Mouse (Mus musculus) heart, embryonic 10.5 days (tissue): ENCODE results near the gene Ptbp2. TPM values are rescaled to one million over a fixed set of nuclear protein-coding genes. Genes with fewer than 3 reads are reported as not detected.

Experiments
- DNase-seq: peaks from one replicate; pipeline ENCODE4 v3.0.0-alpha.2; 2017; ENCODE audit warnings: low spot score
- H3K27ac ChIP-seq: fragments of 300-500 bp; sonication (generic); 2 replicates; pipeline ENCODE4 v1.5.1; 2016; ENCODE audit warnings: mild to moderate bottlenecking
- H3K27me3 ChIP-seq: fragments of 300-500 bp; sonication (generic); 2 replicates; pipeline ENCODE4 v1.6.1; 2016; ENCODE audit warnings: mild to moderate bottlenecking; ENCODE audit not compliant: poor library complexity, insufficient read depth, severe bottlenecking
- H3K36me3 ChIP-seq: fragments of 300-500 bp; sonication (generic); 2 replicates; pipeline ENCODE4 v1.6.1; 2016; ENCODE audit warnings: mild to moderate bottlenecking, moderate library complexity
- H3K4me1 ChIP-seq: fragments of 300-500 bp; sonication (generic); 2 replicates; pipeline ENCODE4 v1.6.1; 2016; ENCODE audit warnings: mild to moderate bottlenecking
- H3K4me3 ChIP-seq: fragments of 300-500 bp; sonication (generic); 2 replicates; pipeline ENCODE4 v1.5.1; 2016; ENCODE audit warnings: mild to moderate bottlenecking, moderate library complexity
- H3K9me3 ChIP-seq: fragments of 300-500 bp; sonication (generic); 2 replicates; pipeline ENCODE4 v1.6.1; 2016; ENCODE audit warnings: mild to moderate bottlenecking, moderate library complexity
- WGBS: fragments of 180-500 bp; shearing (Covaris S2); methylation state at CpG from one replicate; pipeline ENCODE4 v1.1.7; 2016; 5-methylcytosine and 5-hydroxymethylcytosine counted together
- polyA plus RNA-seq: library from polyadenylated mRNA; unstranded; fragments of >200 nt; fragmentation: Nextera tagmentation; extraction: Ambion mirVana; gene quantifications from 2 replicates; pipeline ENCODE4 v1.2.1, GENCODE M21; 2016

Ptbp2 gene
- polyA plus RNA-seq, 1 experiment from 2014 or later: 83.2 TPM

GRCm38 (mm10) chr3:119761732-119762131 is 22.5 kb downstream of the Ptbp2 start:
- no peak overlapping the region for H3K4me3 ChIP-seq
- H3K4me1 ChIP-seq: no peaks in the 10 kb centered on the region
- no peaks in the 10 kb centered on the region for H3K27me3 ChIP-seq
- DNase-seq: no peak
- H3K9me3 ChIP-seq: no peaks in the 10 kb centered on the region
- WGBS: 92% methylated on average over 3 of the region's 3 CpGs
- peaks cover 13% of the 10 kb centered on the region; the same call in 1 of the 2 replicates for H3K36me3 ChIP-seq
- no peak overlapping the region for H3K27ac ChIP-seq

GRCm38 (mm10) chr3:119753791-119754190 is 30.5 kb downstream of the Ptbp2 start:
- Histone ChIP-seq H3K27me3 (no peaks in the 10 kb centered on the region), H3K9me3 (no peaks in the 10 kb centered on the region), H3K4me3 (no peak overlapping the region), H3K36me3 (peaks cover 12% of the 10 kb centered on the region; the same call in 1 of the 2 replicates), H3K27ac (no peak overlapping the region), H3K4me1 (no peaks in the 10 kb centered on the region)
- DNase-seq: no peak

- WGBS: 89% methylated on average over 3 of the region's 3 CpGs
- H3K4me1 ChIP-seq: no peaks in the 10 kb centered on the region
- H3K36me3 ChIP-seq: peaks cover 21% of the 10 kb centered on the region
- no peaks in the 10 kb centered on the region for H3K9me3 ChIP-seq
- DNase-seq: no peak
- H3K27ac ChIP-seq: no peak overlapping the region
- no peak overlapping the region for H3K4me3 ChIP-seq
- H3K27me3 ChIP-seq: no peaks in the 10 kb centered on the region
These were observed 34.6 kb downstream of the Ptbp2 start for GRCm38 (mm10) chr3:119749551-119750249.

- peaks cover 24% of the 10 kb centered on the region for H3K36me3 ChIP-seq
- no peak for DNase-seq
These were observed 35.1 kb downstream of the Ptbp2 start for GRCm38 (mm10) chr3:119749140-119749539.

GRCm38 (mm10) chr3:119746656-119747055 is 37.6 kb downstream of the Ptbp2 start:
- Histone ChIP-seq H3K36me3 (peaks cover 30% of the 10 kb centered on the region), H3K27me3 (no peaks in the 10 kb centered on the region), H3K4me1 (no peaks in the 10 kb centered on the region), H3K27ac (no peak overlapping the region), H3K9me3 (no peaks in the 10 kb centered on the region), H3K4me3 (no peak overlapping the region)
- 84% methylated on average over 2 of the region's 2 CpGs for WGBS
- no peak for DNase-seq

More at GRCm38 (mm10) chr3:119749140-119749539, 35.1 kb downstream of the Ptbp2 start:
- Histone ChIP-seq H3K27ac (no peak overlapping the region), H3K4me3 (no peak overlapping the region), H3K27me3 (no peaks in the 10 kb centered on the region), H3K9me3 (no peaks in the 10 kb centered on the region), H3K4me1 (no peaks in the 10 kb centered on the region)
- WGBS: 93% methylated on average over 2 of the region's 2 CpGs

GRCm38 (mm10) chr3:119745801-119746200 is 38.5 kb downstream of the Ptbp2 start:
- WGBS: 76% methylated on average over 1 of the region's 1 CpGs
- Histone ChIP-seq H3K36me3 (peaks cover 27% of the 10 kb centered on the region), H3K4me3 (no peak overlapping the region), H3K27ac (no peak overlapping the region), H3K9me3 (no peaks in the 10 kb centered on the region), H3K27me3 (no peaks in the 10 kb centered on the region), H3K4me1 (no peaks in the 10 kb centered on the region)
- DNase-seq: no peak

- Histone ChIP-seq H3K4me3 (no peak overlapping the region), H3K27me3 (no peaks in the 10 kb centered on the region), H3K27ac (no peak overlapping the region), H3K4me1 (no peaks in the 10 kb centered on the region), H3K9me3 (no peaks in the 10 kb centered on the region), H3K36me3 (peaks cover 26% of the 10 kb centered on the region; the same call in 1 of the 2 replicates)
- WGBS: 59% methylated on average over 2 of the region's 2 CpGs
- DNase-seq: no peak
These were observed 54.4 kb downstream of the Ptbp2 start for GRCm38 (mm10) chr3:119729863-119730262.

GRCm38 (mm10) chr3:119712066-119712465 is 72.2 kb downstream of the Ptbp2 start:
- H3K4me1 ChIP-seq: no peaks in the 10 kb centered on the region
- 96% methylated on average over 5 of the region's 5 CpGs for WGBS

GRCm38 (mm10) chr3:119711503-119711902 is 72.8 kb downstream of the Ptbp2 start:
- Histone ChIP-seq H3K4me3 (no peak overlapping the region), H3K27me3 (no peaks in the 10 kb centered on the region), H3K36me3 (0 out of 2 replicates have a peak, but pooled peaks cover 4% of the 10 kb centered on the region), H3K27ac (no peak overlapping the region), H3K9me3 (no peaks in the 10 kb centered on the region), H3K4me1 (no peaks in the 10 kb centered on the region)
- DNase-seq: no peak
- WGBS: 91% methylated on average over 3 of the region's 3 CpGs

More at GRCm38 (mm10) chr3:119712066-119712465, 72.2 kb downstream of the Ptbp2 start:
- Histone ChIP-seq H3K4me3 (no peak overlapping the region), H3K27ac (no peak overlapping the region), H3K9me3 (no peaks in the 10 kb centered on the region), H3K36me3 (0 out of 2 replicates have a peak, but pooled peaks cover 4% of the 10 kb centered on the region), H3K27me3 (no peaks in the 10 kb centered on the region)
- DNase-seq: no peak

GRCm38 (mm10) chr3:119701467-119701866 is 82.8 kb downstream of the Ptbp2 start:
- no peaks in the 10 kb centered on the region for H3K27me3 ChIP-seq
- no peak for DNase-seq
- H3K27ac ChIP-seq: no peak overlapping the region
- no peak overlapping the region for H3K4me3 ChIP-seq
- H3K4me1 ChIP-seq: no peaks in the 10 kb centered on the region
- WGBS: 72% methylated on average over 3 of the region's 3 CpGs
- H3K36me3 ChIP-seq: no peaks in the 10 kb centered on the region
- no peaks in the 10 kb centered on the region for H3K9me3 ChIP-seq

GRCm38 (mm10) chr3:119684741-119685140 is 99.5 kb downstream of the Ptbp2 start:
- Histone ChIP-seq H3K9me3 (no peaks in the 10 kb centered on the region), H3K27me3 (no peaks in the 10 kb centered on the region), H3K4me1 (no peaks in the 10 kb centered on the region; the same call in 1 of the 2 replicates), H3K36me3 (no peaks in the 10 kb centered on the region), H3K4me3 (no peak overlapping the region), H3K27ac (no peak overlapping the region)
- WGBS: 66% methylated on average over 6 of the region's 6 CpGs
- no peak for DNase-seq
